Mouse (Mus musculus) hindlimb bud, embryonic 11.5 days (tissue): ENCODE measurements around the gene Maml3.

Source experiments
- DNase-seq: peaks from one replicate; pipeline ENCODE4 v3.0.0-alpha.2; 2012; ENCODE audit warnings: low read depth, low spot score; ENCODE audit errors: extremely low spot score

Gene Maml3

GRCm38 (mm10) chr3:51958751-51959150 lies 146.1 kb downstream of the Maml3 start:
- DNase-seq: no peak

GRCm38 (mm10) chr3:51954441-51954840 lies 150.4 kb downstream of the Maml3 start:
- DNase-seq: no peak

- DNase-seq: no peak
These were observed 150.9 kb downstream of the Maml3 start for GRCm38 (mm10) chr3:51953927-51954326.

- DNase-seq: no peak
These were observed 151.9 kb downstream of the Maml3 start for GRCm38 (mm10) chr3:51952728-51953623.

DNA sequence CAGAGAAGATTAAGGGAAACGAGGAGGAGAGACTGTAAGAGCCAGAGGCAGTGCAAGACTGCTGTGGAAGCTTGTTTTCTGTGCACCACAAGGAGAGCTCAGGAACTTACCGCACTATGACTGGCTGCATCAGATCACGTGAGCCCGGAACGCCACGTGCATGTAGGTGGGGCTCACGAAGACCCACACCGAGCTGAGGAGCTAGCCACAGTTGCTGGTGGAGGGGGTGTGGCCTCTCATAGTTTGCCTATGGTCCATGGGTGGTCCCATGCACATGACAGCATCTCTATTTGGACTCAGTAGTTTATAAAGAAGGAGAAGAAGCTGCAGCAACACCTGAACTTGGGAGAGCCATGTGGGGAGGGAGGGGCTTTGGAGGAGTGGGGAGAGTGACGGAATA lies 152.6 kb downstream of the Maml3 start:
- no peak for DNase-seq

DNA sequence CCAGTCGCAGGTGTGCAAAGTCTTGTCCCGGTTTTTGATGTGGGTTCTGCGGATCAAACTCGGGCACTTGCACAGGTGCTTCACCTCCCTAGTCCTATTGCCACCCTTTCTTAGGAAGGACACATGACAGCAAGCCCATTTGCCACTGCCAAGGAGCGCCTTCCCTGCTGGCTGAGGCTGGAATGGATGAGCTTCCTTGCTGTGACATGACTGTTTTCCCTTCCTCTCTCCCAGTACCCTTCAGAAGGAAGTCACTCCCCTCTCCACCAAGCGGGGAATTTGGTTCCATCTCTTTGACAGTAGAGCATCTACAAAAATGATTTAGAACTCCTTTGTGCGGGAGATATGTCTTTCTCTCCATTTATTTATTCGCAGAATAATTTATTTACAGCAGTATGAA lies 155.2 kb downstream of the Maml3 start:
- no peak for DNase-seq

DNA sequence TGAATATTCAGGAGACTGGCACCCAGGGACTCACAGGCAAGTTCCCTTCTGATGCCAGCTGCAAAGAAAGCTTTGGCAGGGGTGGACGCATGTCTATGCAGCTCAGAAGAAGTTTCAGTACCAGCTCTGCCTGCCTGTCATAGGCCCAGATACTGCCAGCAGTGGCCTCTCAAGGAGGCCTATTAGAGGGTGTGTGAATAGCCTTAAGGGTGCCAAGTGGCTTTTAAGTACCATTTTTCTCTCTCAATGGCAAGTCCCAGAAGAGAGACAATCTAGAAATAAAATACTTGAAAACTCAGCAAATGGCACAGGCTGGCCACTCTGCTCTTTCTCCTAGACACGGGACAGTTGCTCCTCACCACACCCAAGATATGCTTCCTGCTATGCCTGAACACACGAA lies 157.7 kb downstream of the Maml3 start:
- no peak for DNase-seq

DNA sequence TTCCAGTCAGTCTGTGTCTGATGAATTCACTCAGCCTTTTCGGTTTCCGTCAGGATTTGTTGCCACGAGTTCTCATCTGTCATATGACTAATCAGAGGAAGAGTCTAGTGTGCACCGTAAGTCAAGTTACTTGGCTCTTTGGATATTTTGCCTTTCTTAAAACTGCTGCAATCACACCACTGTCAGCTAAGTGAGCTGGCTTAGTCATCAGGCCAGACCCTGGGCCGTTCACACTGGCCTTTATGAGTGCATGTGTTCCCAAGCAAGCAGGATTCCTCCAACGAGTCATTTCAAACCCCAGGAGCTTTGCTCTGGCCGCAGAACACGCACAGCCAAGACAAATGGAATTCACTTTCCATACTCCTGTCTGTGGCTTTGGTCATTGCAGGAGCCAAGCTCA lies 161.2 kb downstream of the Maml3 start:
- no peak for DNase-seq

- DNase-seq: no peak
These were observed 163.1 kb downstream of the Maml3 start for GRCm38 (mm10) chr3:51941781-51942180.

- DNase-seq: no peak
These were observed 165.0 kb downstream of the Maml3 start for GRCm38 (mm10) chr3:51939864-51940263.

GRCm38 (mm10) chr3:51939054-51939453 lies 165.8 kb downstream of the Maml3 start:
- no peak for DNase-seq

- no peak for DNase-seq
These were observed 167.7 kb downstream of the Maml3 start for GRCm38 (mm10) chr3:51937176-51937575.

- DNase-seq: no peak
These were observed 170.1 kb downstream of the Maml3 start for GRCm38 (mm10) chr3:51934531-51935485.

DNA sequence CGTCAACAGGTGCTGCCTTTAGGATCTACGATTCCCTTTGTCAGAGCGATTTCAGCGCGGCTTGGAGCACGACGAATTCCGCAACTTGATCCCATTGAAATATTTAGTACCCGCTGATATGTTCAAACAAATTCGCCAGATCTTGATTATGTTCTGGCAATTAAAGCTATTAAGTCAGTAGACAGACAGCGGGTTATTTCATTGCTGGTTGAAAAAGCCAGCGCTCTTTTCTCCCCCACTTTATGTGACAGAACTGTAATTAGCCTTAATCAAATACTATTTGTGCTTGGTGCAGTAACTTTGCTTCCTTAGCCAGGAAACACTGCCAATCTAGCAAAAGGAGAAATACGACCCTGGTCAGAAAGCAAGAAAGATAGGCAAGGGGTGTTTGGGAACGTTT lies 176.7 kb downstream of the Maml3 start:
- no peak for DNase-seq

DNA sequence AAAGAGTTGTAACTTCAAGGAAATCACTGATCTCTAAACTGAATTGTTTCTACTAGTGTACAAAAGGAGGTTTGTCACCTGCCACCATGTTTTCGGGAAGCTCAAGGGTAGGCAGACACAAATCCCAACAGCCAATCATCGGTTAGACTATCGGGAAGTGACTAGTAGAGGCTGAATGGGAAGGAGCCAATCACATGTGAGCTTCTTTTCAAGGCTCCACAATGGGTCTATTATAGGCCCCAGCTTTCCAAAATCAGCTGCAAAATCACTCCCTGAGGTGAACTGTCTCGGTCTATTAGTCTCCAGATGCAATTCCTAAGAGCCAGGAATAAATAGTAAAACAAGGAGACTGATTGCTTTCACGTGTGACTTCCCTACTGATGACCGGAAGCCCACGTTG lies 177.3 kb downstream of the Maml3 start:
- DNase-seq: no peak

DNA sequence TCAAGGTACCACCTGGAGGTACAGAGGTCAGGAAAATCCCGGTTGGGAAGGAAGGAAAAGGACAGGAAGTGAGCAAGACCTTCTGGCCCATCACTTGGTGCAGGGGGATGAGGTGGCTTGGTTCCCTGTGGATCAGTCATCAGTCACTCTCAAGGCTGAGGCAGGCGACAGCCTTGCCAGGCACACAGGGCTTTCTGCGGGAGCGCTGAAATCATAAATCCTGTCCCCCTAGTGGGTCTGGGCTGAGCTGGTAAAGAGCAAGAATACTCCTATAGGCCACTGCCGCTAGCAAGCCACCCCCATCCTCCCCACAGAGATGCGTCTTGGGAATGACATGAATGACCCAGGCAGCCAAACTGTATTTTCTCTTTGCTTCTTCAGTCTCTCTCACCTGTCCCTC lies 177.8 kb downstream of the Maml3 start:
- no peak for DNase-seq

GRCm38 (mm10) chr3:51925758-51926157 lies 179.1 kb downstream of the Maml3 start:
- DNase-seq: no peak

- no peak for DNase-seq
These were observed 180.2 kb downstream of the Maml3 start for GRCm38 (mm10) chr3:51924636-51925035.

- DNase-seq: no peak
These were observed 181.1 kb downstream of the Maml3 start for GRCm38 (mm10) chr3:51923800-51924199.

DNA sequence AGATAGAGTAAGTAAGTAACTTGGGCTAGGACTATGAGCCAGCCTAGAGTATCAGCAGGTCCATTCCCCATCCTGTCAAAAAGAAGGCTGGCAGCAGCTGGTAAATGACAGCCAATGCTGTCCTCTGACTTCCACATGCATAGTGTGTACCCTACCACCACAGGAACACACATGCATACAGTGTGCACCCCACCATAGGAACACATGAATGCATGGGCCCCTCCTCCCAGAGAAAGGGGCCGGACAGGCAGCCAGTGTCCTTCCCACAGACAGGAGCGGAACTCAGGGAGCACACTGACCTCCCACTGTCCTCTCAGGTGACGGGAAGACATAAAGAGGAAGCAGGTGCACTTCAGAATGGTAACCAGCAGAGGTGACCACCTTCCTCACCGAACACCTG lies 188.0 kb downstream of the Maml3 start:
- DNase-seq: no peak

DNA sequence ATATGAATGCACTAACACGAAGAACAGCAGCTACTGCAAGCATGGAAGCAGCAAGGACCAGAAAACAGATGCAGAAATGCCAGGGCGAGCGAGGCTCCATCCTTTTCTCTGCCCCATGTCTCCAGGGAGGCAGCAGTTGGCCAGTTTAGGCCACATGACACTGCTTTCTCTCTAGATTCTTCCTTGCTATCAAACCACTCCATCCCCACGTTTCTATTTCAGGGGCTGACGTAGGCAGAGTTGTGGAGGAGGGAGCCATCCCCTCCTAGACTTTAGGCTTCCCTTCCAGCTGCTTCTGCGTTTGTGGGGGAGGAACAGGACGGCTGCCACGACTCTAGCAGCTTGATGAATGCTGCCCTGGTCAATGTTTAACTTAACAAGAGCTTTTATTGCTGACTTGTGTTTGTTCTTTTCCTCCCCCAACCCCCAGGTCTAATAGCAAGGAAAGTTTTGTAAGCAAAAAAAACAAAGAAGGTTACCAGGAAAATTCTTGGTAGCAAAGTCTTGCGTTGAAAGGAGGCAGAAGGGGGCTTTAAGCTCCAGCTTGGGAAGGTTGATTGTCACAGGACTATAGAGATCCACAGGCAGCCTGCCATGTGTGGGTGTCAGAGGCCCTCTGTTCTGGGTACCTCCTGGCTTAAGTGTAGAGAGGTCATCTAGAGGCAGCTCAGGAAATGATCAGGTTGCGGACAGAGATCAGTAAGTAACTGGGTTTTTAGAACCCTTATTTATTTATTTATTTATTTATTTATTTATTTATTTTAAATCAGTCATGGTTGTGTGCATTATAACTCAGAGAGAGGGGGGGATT lies 188.6 kb downstream of the Maml3 start:
- no peak for DNase-seq
